Mouse (Mus musculus): ENCODE measurements around the gene Pparg.

Pparg gene

GRCm38 (mm10) chr6:115500234-115500633 lies 139.5 kb downstream of the Pparg start:
- Histone ChIP-seq H3K36me3 (ENCODE audit: control insufficient read depth, insufficient read depth, low read length, poor library complexity, severe bottlenecking) (no peaks in the 10 kb centered on the region), H3K27me3 (ENCODE audit: control insufficient read depth, insufficient read depth, low read length, poor library complexity, severe bottlenecking) (no peaks in the 10 kb centered on the region)
- DNase-seq (ENCODE audit: low read depth, low spot score), result no peak

GRCm38 (mm10) chr6:115501131-115501530 lies 140.4 kb downstream of the Pparg start:
- DNase-seq (ENCODE audit: low read depth, low spot score), result no peak
- Histone ChIP-seq H3K27me3 (ENCODE audit: control insufficient read depth, insufficient read depth, low read length, poor library complexity, severe bottlenecking) (no peaks in the 10 kb centered on the region), H3K36me3 (ENCODE audit: control insufficient read depth, insufficient read depth, low read length, poor library complexity, severe bottlenecking) (no peaks in the 10 kb centered on the region)

- Histone ChIP-seq H3K36me3 (ENCODE audit: control insufficient read depth, insufficient read depth, low read length, poor library complexity, severe bottlenecking) (no peaks in the 10 kb centered on the region), H3K27me3 (ENCODE audit: control insufficient read depth, insufficient read depth, low read length, poor library complexity, severe bottlenecking) (no peaks in the 10 kb centered on the region)
- no peak for DNase-seq (ENCODE audit: low read depth, low spot score)
These were observed 142.3 kb downstream of the Pparg start for GRCm38 (mm10) chr6:115503038-115503437.

GRCm38 (mm10) chr6:115503549-115504159 lies 142.9 kb downstream of the Pparg start:
- H3K36me3 ChIP-seq (ENCODE audit: control insufficient read depth, insufficient read depth, low read length, poor library complexity, severe bottlenecking), result no peaks in the 10 kb centered on the region
- no peaks in the 10 kb centered on the region for H3K27me3 ChIP-seq (ENCODE audit: control insufficient read depth, insufficient read depth, low read length, poor library complexity, severe bottlenecking)
- no peak for DNase-seq (ENCODE audit: low read depth, low spot score)

- DNase-seq (ENCODE audit: low read depth, low spot score), result no peak
- H3K36me3 ChIP-seq (ENCODE audit: control insufficient read depth, insufficient read depth, low read length, poor library complexity, severe bottlenecking), result no peaks in the 10 kb centered on the region
- no peaks in the 10 kb centered on the region for H3K27me3 ChIP-seq (ENCODE audit: control insufficient read depth, insufficient read depth, low read length, poor library complexity, severe bottlenecking)
These were observed 143.4 kb downstream of the Pparg start for GRCm38 (mm10) chr6:115504160-115504558.

GRCm38 (mm10) chr6:115504915-115505314 lies 144.2 kb downstream of the Pparg start:
- H3K27me3 ChIP-seq (ENCODE audit: control insufficient read depth, insufficient read depth, low read length, poor library complexity, severe bottlenecking), result no peaks in the 10 kb centered on the region
- no peaks in the 10 kb centered on the region for H3K36me3 ChIP-seq (ENCODE audit: control insufficient read depth, insufficient read depth, low read length, poor library complexity, severe bottlenecking)
- no peak for DNase-seq (ENCODE audit: low read depth, low spot score)

GRCm38 (mm10) chr6:115506425-115506824 lies 145.7 kb downstream of the Pparg start:
- Histone ChIP-seq H3K27me3 (ENCODE audit: control insufficient read depth, insufficient read depth, low read length, poor library complexity, severe bottlenecking) (no peaks in the 10 kb centered on the region), H3K36me3 (ENCODE audit: control insufficient read depth, insufficient read depth, low read length, poor library complexity, severe bottlenecking) (no peaks in the 10 kb centered on the region)
- no peak for DNase-seq (ENCODE audit: low read depth, low spot score)

GRCm38 (mm10) chr6:115511447-115511846 lies 150.7 kb downstream of the Pparg start:
- no peak for DNase-seq (ENCODE audit: low read depth, low spot score)
- no peaks in the 10 kb centered on the region; the same call in 1 of the 2 replicates for H3K27me3 ChIP-seq (ENCODE audit: control insufficient read depth, insufficient read depth, low read length, poor library complexity, severe bottlenecking)
- H3K36me3 ChIP-seq (ENCODE audit: control insufficient read depth, insufficient read depth, low read length, poor library complexity, severe bottlenecking), result no peaks in the 10 kb centered on the region

GRCm38 (mm10) chr6:115513207-115513606 lies 152.5 kb downstream of the Pparg start:
- peaks cover 2% of the 10 kb centered on the region for H3K27me3 ChIP-seq (ENCODE audit: control insufficient read depth, insufficient read depth, low read length, poor library complexity, severe bottlenecking)
- H3K36me3 ChIP-seq (ENCODE audit: control insufficient read depth, insufficient read depth, low read length, poor library complexity, severe bottlenecking), result no peaks in the 10 kb centered on the region
- no peak for DNase-seq (ENCODE audit: low read depth, low spot score)

GRCm38 (mm10) chr6:115517904-115518303 lies 157.2 kb downstream of the Pparg start:
- Histone ChIP-seq H3K27me3 (ENCODE audit: control insufficient read depth, insufficient read depth, low read length, poor library complexity, severe bottlenecking) (peaks cover 2% of the 10 kb centered on the region), H3K36me3 (ENCODE audit: control insufficient read depth, insufficient read depth, low read length, poor library complexity, severe bottlenecking) (no peaks in the 10 kb centered on the region)
- no peak for DNase-seq (ENCODE audit: low read depth, low spot score)

- peaks cover 2% of the 10 kb centered on the region for H3K27me3 ChIP-seq (ENCODE audit: control insufficient read depth, insufficient read depth, low read length, poor library complexity, severe bottlenecking)
- DNase-seq (ENCODE audit: low read depth, low spot score), result no peak
- H3K36me3 ChIP-seq (ENCODE audit: control insufficient read depth, insufficient read depth, low read length, poor library complexity, severe bottlenecking), result no peaks in the 10 kb centered on the region
These were observed 157.6 kb downstream of the Pparg start for GRCm38 (mm10) chr6:115518352-115518751.

GRCm38 (mm10) chr6:115519275-115519699 lies 158.5 kb downstream of the Pparg start:
- H3K36me3 ChIP-seq (ENCODE audit: control insufficient read depth, insufficient read depth, low read length, poor library complexity, severe bottlenecking), result no peaks in the 10 kb centered on the region
- H3K27me3 ChIP-seq (ENCODE audit: control insufficient read depth, insufficient read depth, low read length, poor library complexity, severe bottlenecking), result peaks cover 2% of the 10 kb centered on the region
- DNase-seq (ENCODE audit: low read depth, low spot score), result no peak

GRCm38 (mm10) chr6:115521923-115522322 lies 161.2 kb downstream of the Pparg start:
- H3K27me3 ChIP-seq (ENCODE audit: control insufficient read depth, insufficient read depth, low read length, poor library complexity, severe bottlenecking), result peaks cover 2% of the 10 kb centered on the region; the same call in 1 of the 2 replicates
- DNase-seq (ENCODE audit: low read depth, low spot score), result no peak

GRCm38 (mm10) chr6:115522691-115523146 lies 162.0 kb downstream of the Pparg start:
- Histone ChIP-seq H3K36me3 (ENCODE audit: control insufficient read depth, insufficient read depth, low read length, poor library complexity, severe bottlenecking) (no peaks in the 10 kb centered on the region), H3K27me3 (ENCODE audit: control insufficient read depth, insufficient read depth, low read length, poor library complexity, severe bottlenecking) (peaks cover under 1% of the 10 kb centered on the region; the same call in 1 of the 2 replicates)
- no peak for DNase-seq (ENCODE audit: low read depth, low spot score)

More at GRCm38 (mm10) chr6:115521923-115522322, 161.2 kb downstream of the Pparg start:
- no peaks in the 10 kb centered on the region for H3K36me3 ChIP-seq (ENCODE audit: control insufficient read depth, insufficient read depth, low read length, poor library complexity, severe bottlenecking)

- no peaks in the 10 kb centered on the region for H3K27me3 ChIP-seq (ENCODE audit: control insufficient read depth, insufficient read depth, low read length, poor library complexity, severe bottlenecking)
- no peak for DNase-seq (ENCODE audit: low read depth, low spot score)
- no peaks in the 10 kb centered on the region for H3K36me3 ChIP-seq (ENCODE audit: control insufficient read depth, insufficient read depth, low read length, poor library complexity, severe bottlenecking)
These were observed 162.4 kb downstream of the Pparg start for GRCm38 (mm10) chr6:115523201-115523600.
